Mouse (Mus musculus): ENCODE measurements around the gene Arid5a. TPM values are rescaled to one million over a fixed set of nuclear protein-coding genes. Genes with fewer than 3 reads are reported as not detected.

The Arid5a gene
- polyA plus RNA-seq, 1 experiment from 2014 or later: 3.4 TPM

GRCm38 (mm10) chr1:36272546-36272945 is 35.0 kb upstream of the Arid5a start:
- Histone ChIP-seq H3K27ac (no peak overlapping the region), H3K4me1 (no peaks in the 10 kb centered on the region), H3K9me3 (no peaks in the 10 kb centered on the region), H3K36me3 (replicated peaks) (no peaks in the 10 kb centered on the region), H3K4me3 (no peak overlapping the region), H3K9ac (no peak overlapping the region), H3K27me3 (replicated peaks) (peaks cover 8% of the 10 kb centered on the region), H3K4me2 (no peak overlapping the region)
- ATAC-seq (replicated peaks): no peak; the same call in 1 of the 2 replicates
- WGBS: 78% methylated on average over 5 of the region's 5 CpGs

GRCm38 (mm10) chr1:36273288-36273687 is 34.2 kb upstream of the Arid5a start:
- WGBS: 40% methylated on average over 9 of the region's 9 CpGs
- Histone ChIP-seq H3K9ac (no peak overlapping the region), H3K36me3 (replicated peaks) (no peaks in the 10 kb centered on the region), H3K27me3 (replicated peaks) (peaks cover 8% of the 10 kb centered on the region), H3K9me3 (no peaks in the 10 kb centered on the region), H3K4me1 (no peaks in the 10 kb centered on the region), H3K4me2 (no peak overlapping the region), H3K27ac (no peak overlapping the region), H3K4me3 (no peak overlapping the region)
- ATAC-seq (replicated peaks): no peak

GRCm38 (mm10) chr1:36274455-36274854 is 33.1 kb upstream of the Arid5a start, which contains the start of gene Neurl3:
Gene Neurl3, minus strand, starts transcription at chr1:36274679.
- WGBS: 89% methylated on average over 5 of the region's 5 CpGs
- Histone ChIP-seq H3K4me3 (no peak within 1 kb of the TSS), H3K27ac (no peak within 1 kb of the TSS), H3K4me1 (no peaks in the 10 kb centered on the region), H3K4me2 (no peak within 1 kb of the TSS), H3K9ac (no peak within 1 kb of the TSS), H3K36me3 (replicated peaks) (no peaks in the 10 kb centered on the region), H3K9me3 (no peaks in the 10 kb centered on the region), H3K27me3 (replicated peaks) (peaks cover 5% of the 10 kb centered on the region; the same call in 1 of the 2 replicates)
- no peak for ATAC-seq (replicated peaks)

- WGBS: 66% methylated on average over 13 of the region's 13 CpGs
- Histone ChIP-seq H3K27me3 (replicated peaks) (0 out of 2 replicates have a peak, but pooled peaks cover 2% of the 10 kb centered on the region), H3K4me1 (no peaks in the 10 kb centered on the region), H3K9me3 (no peaks in the 10 kb centered on the region), H3K4me2 (no peak overlapping the region), H3K27ac (no peak overlapping the region), H3K9ac (no peak overlapping the region), H3K4me3 (no peak overlapping the region), H3K36me3 (replicated peaks) (no peaks in the 10 kb centered on the region)
- no peak for ATAC-seq (replicated peaks)
These were observed 31.7 kb upstream of the Arid5a start for GRCm38 (mm10) chr1:36275635-36276389.

- Histone ChIP-seq H3K27ac (no peak overlapping the region), H3K4me3 (no peak overlapping the region), H3K9me3 (no peaks in the 10 kb centered on the region), H3K36me3 (replicated peaks) (no peaks in the 10 kb centered on the region), H3K4me2 (no peak overlapping the region), H3K27me3 (replicated peaks) (no peaks in the 10 kb centered on the region), H3K4me1 (no peaks in the 10 kb centered on the region), H3K9ac (no peak overlapping the region)
- 19% methylated on average over 7 of the region's 7 CpGs for WGBS
- ATAC-seq (replicated peaks): no peak
These were observed 30.1 kb upstream of the Arid5a start for GRCm38 (mm10) chr1:36277267-36278060.

- H3K36me3 ChIP-seq (replicated peaks): no peaks in the 10 kb centered on the region
- H3K4me2 ChIP-seq: no peak overlapping the region
- 20% methylated on average over 3 of the region's 3 CpGs for WGBS
- H3K27ac ChIP-seq: no peak overlapping the region
- no peaks in the 10 kb centered on the region for H3K27me3 ChIP-seq (replicated peaks)
- no peak for ATAC-seq (replicated peaks)
- H3K4me1 ChIP-seq: no peaks in the 10 kb centered on the region
- H3K4me3 ChIP-seq: no peak overlapping the region
- H3K9ac ChIP-seq: no peak overlapping the region
- H3K9me3 ChIP-seq: no peaks in the 10 kb centered on the region
These were observed 28.3 kb upstream of the Arid5a start for GRCm38 (mm10) chr1:36279202-36279601.

- WGBS: 85% methylated on average over 3 of the region's 3 CpGs
These were observed 26.6 kb upstream of the Arid5a start for GRCm38 (mm10) chr1:36280938-36281337.

GRCm38 (mm10) chr1:36281849-36282248 is 25.7 kb upstream of the Arid5a start:
- no peaks in the 10 kb centered on the region for H3K27me3 ChIP-seq (replicated peaks)
- no peak overlapping the region for H3K4me2 ChIP-seq
- H3K9ac ChIP-seq: no peak overlapping the region
- no peak overlapping the region for H3K27ac ChIP-seq
- no peak for ATAC-seq (replicated peaks)
- H3K4me1 ChIP-seq: no peaks in the 10 kb centered on the region
- no peaks in the 10 kb centered on the region for H3K9me3 ChIP-seq
- 90% methylated on average over 6 of the region's 6 CpGs for WGBS
- no peaks in the 10 kb centered on the region for H3K36me3 ChIP-seq (replicated peaks)
- no peak overlapping the region for H3K4me3 ChIP-seq

More at GRCm38 (mm10) chr1:36280938-36281337, 26.6 kb upstream of the Arid5a start:
- no peak overlapping the region for H3K4me3 ChIP-seq
- no peaks in the 10 kb centered on the region for H3K27me3 ChIP-seq (replicated peaks)
- no peak for ATAC-seq (replicated peaks)
- H3K4me2 ChIP-seq: no peak overlapping the region
- H3K4me1 ChIP-seq: no peaks in the 10 kb centered on the region
- no peak overlapping the region for H3K27ac ChIP-seq
- no peak overlapping the region for H3K9ac ChIP-seq
- no peaks in the 10 kb centered on the region for H3K9me3 ChIP-seq
- H3K36me3 ChIP-seq (replicated peaks): no peaks in the 10 kb centered on the region

GRCm38 (mm10) chr1:36293470-36293869 is 14.1 kb upstream of the Arid5a start:
- no peaks in the 10 kb centered on the region for H3K9me3 ChIP-seq
- H3K4me1 ChIP-seq: no peaks in the 10 kb centered on the region
- no peak for ATAC-seq (replicated peaks)
- H3K36me3 ChIP-seq (replicated peaks): no peaks in the 10 kb centered on the region
- WGBS: 90% methylated on average over 8 of the region's 8 CpGs
- no peak overlapping the region for H3K9ac ChIP-seq
- no peak overlapping the region for H3K4me2 ChIP-seq
- no peak overlapping the region for H3K27ac ChIP-seq
- peaks cover 3% of the 10 kb centered on the region; the same call in 1 of the 2 replicates for H3K27me3 ChIP-seq (replicated peaks)
- H3K4me3 ChIP-seq: no peak overlapping the region

GRCm38 (mm10) chr1:36294402-36294801 is 13.1 kb upstream of the Arid5a start:
- H3K36me3 ChIP-seq (replicated peaks): no peaks in the 10 kb centered on the region
- ATAC-seq (replicated peaks): no peak
- H3K4me2 ChIP-seq: no peak overlapping the region
- no peaks in the 10 kb centered on the region for H3K9me3 ChIP-seq
- WGBS: 93% methylated on average over 3 of the region's 3 CpGs
- no peak overlapping the region for H3K9ac ChIP-seq
- no peak overlapping the region for H3K4me3 ChIP-seq
- H3K4me1 ChIP-seq: no peaks in the 10 kb centered on the region
- peaks cover 3% of the 10 kb centered on the region; the same call in 1 of the 2 replicates for H3K27me3 ChIP-seq (replicated peaks)
- no peak overlapping the region for H3K27ac ChIP-seq

GRCm38 (mm10) chr1:36296466-36297149 is 10.9 kb upstream of the Arid5a start:
- H3K36me3 ChIP-seq (replicated peaks): no peaks in the 10 kb centered on the region
- no peak overlapping the region for H3K27ac ChIP-seq
- no peak overlapping the region for H3K4me3 ChIP-seq
- H3K9me3 ChIP-seq: no peaks in the 10 kb centered on the region
- no peak overlapping the region for H3K4me2 ChIP-seq
- 72% methylated on average over 9 of the region's 9 CpGs for WGBS
- ATAC-seq (replicated peaks): no peak
- H3K9ac ChIP-seq: no peak overlapping the region
- H3K27me3 ChIP-seq (replicated peaks): peaks cover 3% of the 10 kb centered on the region; the same call in 1 of the 2 replicates
- H3K4me1 ChIP-seq: no peaks in the 10 kb centered on the region

GRCm38 (mm10) chr1:36298107-36298506 is 9.4 kb upstream of the Arid5a start:
- no peak for ATAC-seq (replicated peaks)
- Histone ChIP-seq H3K9me3 (no peaks in the 10 kb centered on the region), H3K4me2 (no peak overlapping the region), H3K4me1 (peaks cover 3% of the 10 kb centered on the region), H3K27me3 (replicated peaks) (peaks cover 6% of the 10 kb centered on the region; the same call in 1 of the 2 replicates), H3K27ac (no peak overlapping the region), H3K9ac (no peak overlapping the region), H3K36me3 (replicated peaks) (no peaks in the 10 kb centered on the region), H3K4me3 (no peak overlapping the region)
- 82% methylated on average over 4 of the region's 4 CpGs for WGBS
